Mouse (Mus musculus) hindbrain, embryonic 10.5 days (tissue): ENCODE measurements around the gene Thsd4. TPM values are rescaled to one million over a fixed set of nuclear protein-coding genes. Genes with fewer than 3 reads are reported as not detected.

Experiments
- DNase-seq: peaks from one replicate; pipeline ENCODE4 v3.0.0-alpha.2; 2017; ENCODE audit warnings: low spot score
- H3K27ac ChIP-seq: fragments of 300-500 bp; sonication (generic); 2 replicates; pipeline ENCODE4 v1.5.1; 2016; ENCODE audit warnings: mild to moderate bottlenecking, moderate library complexity
- H3K27me3 ChIP-seq: fragments of 300-500 bp; sonication (generic); 2 replicates; pipeline ENCODE4 v1.6.1; 2016; ENCODE audit warnings: mild to moderate bottlenecking; ENCODE audit not compliant: poor library complexity, insufficient read depth, severe bottlenecking
- H3K36me3 ChIP-seq: fragments of 300-500 bp; sonication (generic); 2 replicates; pipeline ENCODE4 v1.6.1; 2016; ENCODE audit warnings: mild to moderate bottlenecking, moderate library complexity
- H3K4me1 ChIP-seq: fragments of 300-500 bp; sonication (generic); replicated peaks from 2 replicates; pipeline ENCODE4 v1.6.1; 2016; ENCODE audit warnings: mild to moderate bottlenecking
- H3K4me3 ChIP-seq: fragments of 300-500 bp; sonication (generic); 2 replicates; pipeline ENCODE4 v1.5.1; 2016; ENCODE audit warnings: mild to moderate bottlenecking, moderate library complexity
- H3K9me3 ChIP-seq: fragments of 300-500 bp; sonication (generic); 2 replicates; pipeline ENCODE4 v1.6.1; 2016; ENCODE audit warnings: mild to moderate bottlenecking, moderate library complexity
- WGBS: fragments of 180-500 bp; shearing (Covaris S2); methylation state at CpG from one replicate; pipeline ENCODE4 v1.1.7; 2016; 5-methylcytosine and 5-hydroxymethylcytosine counted together
- polyA plus RNA-seq: library from polyadenylated mRNA; unstranded; fragments of >200 nt; fragmentation: Nextera tagmentation; extraction: Ambion mirVana; gene quantifications from 2 replicates; pipeline ENCODE4 v1.2.1, GENCODE M21; 2016

Gene Thsd4
- polyA plus RNA-seq, 1 experiment from 2014 or later = 6.7 TPM

DNA sequence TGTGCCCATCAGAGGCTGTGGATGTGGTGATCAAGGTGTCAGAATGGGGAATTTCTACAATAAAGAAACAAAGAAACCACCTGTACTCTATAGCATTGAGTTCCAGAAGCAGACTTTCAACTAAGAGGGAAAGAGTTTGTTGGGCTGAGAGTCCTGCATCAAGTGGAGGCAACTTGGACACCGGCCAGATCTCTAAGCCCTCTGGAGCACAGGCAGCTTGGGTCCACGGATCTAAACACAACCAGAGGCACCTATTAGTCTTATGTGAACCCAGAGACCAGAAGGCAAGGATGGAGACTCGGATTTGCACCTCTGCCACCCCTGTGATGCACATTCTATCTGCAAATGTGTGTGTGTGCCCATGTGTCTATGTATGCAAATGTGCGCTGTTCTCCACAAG lies 456.7 kb downstream of the Thsd4 start:
- WGBS = 84% methylated on average over 4 of the region's 4 CpGs
- Histone ChIP-seq H3K9me3 (no peaks in the 10 kb centered on the region), H3K36me3 (no peaks in the 10 kb centered on the region), H3K4me3 (no peak overlapping the region), H3K27ac (no peak overlapping the region), H3K4me1 (no peaks in the 10 kb centered on the region), H3K27me3 (no peaks in the 10 kb centered on the region)
- no peak for DNase-seq

- no peak for DNase-seq
- Histone ChIP-seq H3K27ac (no peak overlapping the region), H3K36me3 (no peaks in the 10 kb centered on the region), H3K4me3 (no peak overlapping the region), H3K4me1 (no peaks in the 10 kb centered on the region), H3K27me3 (no peaks in the 10 kb centered on the region), H3K9me3 (no peaks in the 10 kb centered on the region)
- 82% methylated on average over 4 of the region's 4 CpGs for WGBS
Measured at GRCm38 (mm10) chr9:60063191-60063720, 458.6 kb downstream of the Thsd4 start.

DNA sequence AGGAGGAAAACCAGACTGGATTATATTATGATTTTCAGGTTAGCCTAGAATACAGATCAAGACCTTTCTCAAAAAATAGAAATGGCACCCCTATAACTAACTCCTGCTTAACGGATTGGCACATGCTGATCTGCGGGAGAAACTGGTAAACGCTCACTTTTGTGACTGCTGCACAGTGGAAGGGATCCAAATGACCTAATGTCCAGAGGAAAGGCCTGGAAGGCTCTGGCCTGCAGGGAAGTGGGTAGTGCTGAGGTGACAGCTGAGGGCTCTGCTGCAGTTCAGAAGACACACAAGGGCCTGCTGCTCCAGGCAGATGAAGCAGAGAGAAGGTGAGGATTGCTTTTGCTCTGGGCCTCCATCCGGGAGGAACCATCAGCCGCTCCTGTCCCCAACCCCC lies 465.7 kb downstream of the Thsd4 start:
- no peak for DNase-seq
- no peak overlapping the region for H3K4me3 ChIP-seq
- 87% methylated on average over 5 of the region's 5 CpGs for WGBS
- H3K9me3 ChIP-seq = peaks cover 3% of the 10 kb centered on the region; the same call in 1 of the 2 replicates
- no peaks in the 10 kb centered on the region for H3K4me1 ChIP-seq
- H3K36me3 ChIP-seq = no peaks in the 10 kb centered on the region
- no peak overlapping the region for H3K27ac ChIP-seq
- no peaks in the 10 kb centered on the region for H3K27me3 ChIP-seq

DNA sequence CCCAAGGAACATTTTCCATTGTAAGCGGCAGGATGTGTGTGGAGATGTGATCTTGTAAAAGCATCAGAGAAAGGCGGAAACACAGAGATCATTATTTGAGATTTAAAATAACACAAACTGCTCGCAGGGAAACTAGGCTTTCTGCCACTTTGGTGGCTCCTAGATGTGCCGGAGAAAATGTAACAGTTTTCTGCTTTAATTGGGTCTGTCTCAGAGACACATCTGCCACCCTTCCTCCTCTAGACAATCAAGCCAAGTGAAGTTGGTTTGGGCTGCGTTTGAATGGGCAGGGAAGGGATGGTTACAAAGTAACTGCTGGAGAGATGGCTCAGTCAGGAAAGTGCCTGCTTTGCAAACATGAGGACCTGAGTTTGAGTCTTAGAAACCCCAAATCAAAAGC lies 466.9 kb downstream of the Thsd4 start:
- WGBS = 85% methylated on average over 5 of the region's 5 CpGs
- DNase-seq = no peak
- Histone ChIP-seq H3K4me3 (no peak overlapping the region), H3K4me1 (no peaks in the 10 kb centered on the region), H3K27me3 (no peaks in the 10 kb centered on the region), H3K9me3 (peaks cover 3% of the 10 kb centered on the region; the same call in 1 of the 2 replicates), H3K27ac (no peak overlapping the region), H3K36me3 (no peaks in the 10 kb centered on the region)

DNA sequence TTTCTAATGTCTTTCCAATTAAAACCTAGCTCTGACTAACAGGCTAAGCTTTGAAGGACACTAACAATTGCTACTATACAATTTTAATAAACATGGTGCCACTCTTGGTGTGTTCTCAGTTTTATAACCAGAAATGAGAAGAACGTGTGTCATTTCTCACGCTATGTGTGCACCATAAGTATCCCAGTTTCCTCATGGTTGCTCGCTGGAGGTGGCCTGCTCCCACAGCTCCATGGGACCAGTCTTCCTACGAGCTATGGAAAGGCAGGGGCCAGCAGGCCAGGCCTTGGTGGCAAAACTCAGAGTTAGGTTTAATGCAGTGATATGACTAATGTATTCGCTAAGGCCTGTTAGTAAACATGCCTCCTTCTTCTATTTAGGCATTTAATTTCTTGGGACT lies 468.7 kb downstream of the Thsd4 start:
- 92% methylated on average over 5 of the region's 5 CpGs for WGBS
- peaks cover 3% of the 10 kb centered on the region; the same call in 1 of the 2 replicates for H3K9me3 ChIP-seq
- DNase-seq = no peak

DNA sequence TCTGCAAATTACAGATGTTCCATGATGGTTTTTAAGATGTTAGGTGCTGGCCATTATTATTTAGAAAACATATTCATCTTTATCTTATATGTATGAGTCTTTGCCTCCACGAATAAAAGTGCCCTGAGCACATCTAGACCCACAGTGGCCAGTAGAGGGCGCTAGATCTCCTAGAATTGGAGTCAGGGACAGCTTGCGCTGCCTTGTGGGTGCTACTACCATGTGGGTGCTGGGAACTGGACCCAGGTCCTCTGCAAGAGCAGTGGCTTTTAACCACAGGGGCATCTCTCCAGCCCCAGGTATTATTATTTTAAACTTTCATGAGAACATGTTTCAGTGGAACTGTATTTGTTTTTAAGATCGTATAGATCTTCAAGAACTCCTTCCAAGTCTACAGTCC lies 469.4 kb downstream of the Thsd4 start:
- H3K4me1 ChIP-seq = no peaks in the 10 kb centered on the region
- H3K4me3 ChIP-seq = no peak overlapping the region
- no peak overlapping the region for H3K27ac ChIP-seq
- no peak for DNase-seq
- peaks cover 3% of the 10 kb centered on the region; the same call in 1 of the 2 replicates for H3K9me3 ChIP-seq
- 72% methylated on average over 4 of the region's 4 CpGs for WGBS
- no peaks in the 10 kb centered on the region for H3K36me3 ChIP-seq
- H3K27me3 ChIP-seq = no peaks in the 10 kb centered on the region

More for the DNA sequence above, 468.7 kb downstream of the Thsd4 start:
- Histone ChIP-seq H3K36me3 (no peaks in the 10 kb centered on the region), H3K27me3 (no peaks in the 10 kb centered on the region), H3K4me1 (no peaks in the 10 kb centered on the region), H3K4me3 (no peak overlapping the region), H3K27ac (no peak overlapping the region)

GRCm38 (mm10) chr9:60043175-60043574 lies 478.7 kb downstream of the Thsd4 start:
- H3K27ac ChIP-seq = no peak overlapping the region
- 87% methylated on average over 1 of the region's 1 CpGs for WGBS
- no peaks in the 10 kb centered on the region for H3K36me3 ChIP-seq
- peaks cover 11% of the 10 kb centered on the region for H3K9me3 ChIP-seq
- no peak for DNase-seq
- H3K4me3 ChIP-seq = no peak overlapping the region
- no peaks in the 10 kb centered on the region for H3K27me3 ChIP-seq
- H3K4me1 ChIP-seq = no peaks in the 10 kb centered on the region

GRCm38 (mm10) chr9:60034883-60035282 lies 487.0 kb downstream of the Thsd4 start:
- WGBS = 92% methylated on average over 4 of the region's 4 CpGs
- no peak for DNase-seq
- H3K4me1 ChIP-seq = no peaks in the 10 kb centered on the region
- no peak overlapping the region for H3K27ac ChIP-seq
- no peaks in the 10 kb centered on the region for H3K27me3 ChIP-seq
- no peak overlapping the region for H3K4me3 ChIP-seq
- H3K36me3 ChIP-seq = no peaks in the 10 kb centered on the region
- no peaks in the 10 kb centered on the region for H3K9me3 ChIP-seq

- Histone ChIP-seq H3K36me3 (no peaks in the 10 kb centered on the region), H3K4me1 (peaks cover 58% of the 10 kb centered on the region), H3K27me3 (0 out of 2 replicates have a peak, but pooled peaks cover 3% of the 10 kb centered on the region), H3K4me3 (no peak overlapping the region), H3K27ac (no peak overlapping the region), H3K9me3 (no peaks in the 10 kb centered on the region)
- DNase-seq = no peak
- WGBS = 83% methylated on average over 4 of the region's 4 CpGs
Measured at GRCm38 (mm10) chr9:60027234-60027633, 494.6 kb downstream of the Thsd4 start.

DNA sequence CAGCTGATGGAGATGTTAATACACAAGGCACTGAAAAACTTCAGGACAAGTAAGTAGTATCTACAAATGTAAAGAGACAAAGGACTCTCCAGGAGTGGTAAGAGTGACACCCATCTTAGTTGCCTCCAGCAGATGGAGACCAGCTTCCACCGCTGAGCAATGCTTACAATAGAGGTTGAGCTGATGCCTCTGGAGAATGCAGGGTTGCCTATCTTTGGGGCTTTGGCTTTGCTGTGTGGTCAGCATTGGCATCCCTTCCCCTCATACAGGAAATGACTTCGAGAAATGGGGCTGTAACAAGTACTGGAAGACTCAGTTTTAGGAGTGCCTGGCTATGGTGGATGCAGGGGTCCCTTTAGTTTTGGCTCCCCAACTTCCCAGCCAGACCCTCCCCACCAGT lies 495.1 kb downstream of the Thsd4 start:
- Histone ChIP-seq H3K9me3 (no peaks in the 10 kb centered on the region), H3K27me3 (0 out of 2 replicates have a peak, but pooled peaks cover 3% of the 10 kb centered on the region), H3K27ac (0 out of 2 replicates have a peak overlapping the region, but pooled peaks have one; percentile 23), H3K4me3 (no peak overlapping the region), H3K36me3 (no peaks in the 10 kb centered on the region), H3K4me1 (peaks cover 62% of the 10 kb centered on the region)
- WGBS = 83% methylated on average over 2 of the region's 2 CpGs
- DNase-seq = no peak

- H3K36me3 ChIP-seq = no peaks in the 10 kb centered on the region
- 82% methylated on average over 6 of the region's 6 CpGs for WGBS
- H3K9me3 ChIP-seq = no peaks in the 10 kb centered on the region
- 0 out of 2 replicates have a peak, but pooled peaks cover 3% of the 10 kb centered on the region for H3K27me3 ChIP-seq
- DNase-seq = no peak
- H3K4me3 ChIP-seq = no peak overlapping the region
- H3K27ac ChIP-seq = no peak overlapping the region
- peaks cover 66% of the 10 kb centered on the region for H3K4me1 ChIP-seq
Measured at GRCm38 (mm10) chr9:60025919-60026318, 495.9 kb downstream of the Thsd4 start.

GRCm38 (mm10) chr9:60024971-60025370 lies 496.9 kb downstream of the Thsd4 start:
- 0 out of 2 replicates have a peak overlapping the region, but pooled peaks have one; percentile 1 for H3K27ac ChIP-seq

DNA sequence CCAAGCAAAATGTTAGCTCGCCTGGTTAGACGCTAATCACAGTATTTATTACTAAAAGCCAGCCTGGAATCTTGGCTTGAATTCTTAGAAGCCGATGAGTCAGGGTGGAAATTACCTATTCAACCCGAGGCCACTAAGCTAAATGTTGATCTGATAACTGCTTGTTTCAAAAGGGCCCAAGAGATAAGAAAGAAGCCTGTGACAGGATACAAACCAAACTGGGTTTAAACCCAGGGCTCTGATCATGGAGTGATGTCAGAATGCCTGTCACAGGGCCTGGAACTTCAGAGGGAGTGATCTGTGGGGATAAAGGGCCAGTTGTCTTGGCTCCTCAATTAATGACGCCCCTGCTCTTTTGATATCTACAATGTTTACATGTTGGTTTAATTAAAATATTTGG lies 497.3 kb downstream of the Thsd4 start:
- WGBS = 16% methylated on average over 5 of the region's 5 CpGs
- peaks cover 72% of the 10 kb centered on the region for H3K4me1 ChIP-seq

More at GRCm38 (mm10) chr9:60024971-60025370, 496.9 kb downstream of the Thsd4 start:
- 3% methylated on average over 5 of the region's 5 CpGs for WGBS
- 0 out of 2 replicates have a peak, but pooled peaks cover 3% of the 10 kb centered on the region for H3K27me3 ChIP-seq
- no peaks in the 10 kb centered on the region for H3K36me3 ChIP-seq
- peak; percentile 51 for DNase-seq
- H3K4me3 ChIP-seq = no peak overlapping the region
- no peaks in the 10 kb centered on the region for H3K9me3 ChIP-seq
- peaks cover 72% of the 10 kb centered on the region for H3K4me1 ChIP-seq

More for the DNA sequence above, 497.3 kb downstream of the Thsd4 start:
- Histone ChIP-seq H3K9me3 (no peaks in the 10 kb centered on the region), H3K27ac (peak overlapping the region; percentile 30), H3K36me3 (no peaks in the 10 kb centered on the region), H3K27me3 (0 out of 2 replicates have a peak, but pooled peaks cover 3% of the 10 kb centered on the region), H3K4me3 (no peak overlapping the region)
- DNase-seq = no peak
